Mouse (Mus musculus): ENCODE measurements around the gene H2-T24. TPM values are rescaled to one million over a fixed set of nuclear protein-coding genes. Genes with fewer than 3 reads are reported as not detected.
"Not testable (repeated sequence)": the region's sequence is repeated elsewhere in the genome, so short reads cannot be mapped to it uniquely, and the experiment has no call there.

H2-T24 gene
- polyA plus RNA-seq (2015; fragmentation: Nextera tagmentation; extraction: Ambion mirVana): 7.8 and 8.1 TPM in 2 replicates

GRCm38 (mm10) chr17:36020191-36021073 is at the start of gene H2-T24:
Gene H2-T24, minus strand, starts transcription at chr17:36020560.
- H3K4me1 ChIP-seq (replicated peaks): peaks cover 4% of the 10 kb centered on the region
- no peak within 1 kb of the TSS for H3K4me2 ChIP-seq (replicated peaks)
- no peak within 1 kb of the TSS for H3K27ac ChIP-seq
- 48% methylated on average over 15 of the region's 15 CpGs for WGBS
- H3K9ac ChIP-seq (replicated peaks): no peak within 1 kb of the TSS
- H3K9me3 ChIP-seq: no peaks in the 10 kb centered on the region
- no peak within 1 kb of the TSS for H3K4me3 ChIP-seq (replicated peaks)
- peaks cover 4% of the 10 kb centered on the region for H3K36me3 ChIP-seq
- ATAC-seq: no peak
- H3K27me3 ChIP-seq: no peaks in the 10 kb centered on the region

GRCm38 (mm10) chr17:36060829-36061228 is 40.5 kb upstream of the H2-T24 start:
- ATAC-seq: peak; percentile 27; the same call in 1 of the 2 replicates
- 30% methylated on average over 2 of the region's 2 CpGs for whole genome bisulfite sequencing
- Histone ChIP-seq H3K27me3 (no peaks in the 10 kb centered on the region), H3K4me3 (replicated peaks) (no peak overlapping the region), H3K9me3 (no peaks in the 10 kb centered on the region), H3K36me3 (no peaks in the 10 kb centered on the region), H3K4me1 (replicated peaks) (no peaks in the 10 kb centered on the region), H3K4me2 (replicated peaks) (no peak overlapping the region), H3K9ac (replicated peaks) (no peak overlapping the region), H3K27ac (no peak overlapping the region)

- H3K4me3 ChIP-seq (replicated peaks); H3K27me3 ChIP-seq; H3K27ac ChIP-seq; H3K9me3 ChIP-seq; H3K4me1 ChIP-seq (replicated peaks); H3K4me2 ChIP-seq (replicated peaks); H3K36me3 ChIP-seq; H3K9ac ChIP-seq (replicated peaks); ATAC-seq: not testable (repeated sequence)
- 67% methylated on average over 1 of the region's 1 CpGs for WGBS
Observed at GRCm38 (mm10) chr17:36058362-36058761, 38.0 kb upstream of the H2-T24 start, which contains the start of gene Gm11127. Gene Gm11127, minus strand, starts transcription at chr17:36058371.

GRCm38 (mm10) chr17:36057927-36058326 is 37.6 kb upstream of the H2-T24 start:
- H3K4me1 ChIP-seq (replicated peaks); H3K27ac ChIP-seq; ATAC-seq; H3K9ac ChIP-seq (replicated peaks); H3K4me3 ChIP-seq (replicated peaks); H3K27me3 ChIP-seq; H3K9me3 ChIP-seq; H3K4me2 ChIP-seq (replicated peaks); H3K36me3 ChIP-seq: not testable (repeated sequence)
- WGBS: 89% methylated on average over 25 of the region's 25 CpGs

GRCm38 (mm10) chr17:36043286-36043685 is 22.9 kb upstream of the H2-T24 start:
- peak overlapping the region; percentile 67 for H3K4me2 ChIP-seq (replicated peaks)
- no peaks in the 10 kb centered on the region for H3K9me3 ChIP-seq
- H3K9ac ChIP-seq (replicated peaks): no peak overlapping the region
- H3K27ac ChIP-seq: no peak overlapping the region
- 89% methylated on average over 3 of the region's 3 CpGs for whole genome bisulfite sequencing
- peak overlapping the region; percentile 35; the same call in 1 of the 2 replicates for H3K4me3 ChIP-seq (replicated peaks)
- H3K4me1 ChIP-seq (replicated peaks): peaks cover 11% of the 10 kb centered on the region; the same call in 1 of the 2 replicates
- ATAC-seq: no peak
- no peaks in the 10 kb centered on the region for H3K36me3 ChIP-seq
- peaks cover 14% of the 10 kb centered on the region; the same call in 1 of the 2 replicates for H3K27me3 ChIP-seq

- Histone ChIP-seq H3K9ac (replicated peaks) (peak within 1 kb of the TSS; percentile 53), H3K27me3 (peaks cover 14% of the 10 kb centered on the region; the same call in 1 of the 2 replicates), H3K4me3 (replicated peaks) (peak within 1 kb of the TSS; percentile 35), H3K4me2 (replicated peaks) (peak within 1 kb of the TSS; percentile 67), H3K4me1 (replicated peaks) (peaks cover 11% of the 10 kb centered on the region; the same call in 1 of the 2 replicates)
- not testable (repeated sequence) for H3K9me3 ChIP-seq, H3K27ac ChIP-seq, H3K36me3 ChIP-seq
- peak; percentile 93 for ATAC-seq
- under 1% methylated on average over 12 of the region's 12 CpGs for WGBS
Observed at GRCm38 (mm10) chr17:36042610-36043169, 22.3 kb upstream of the H2-T24 start, which contains the start of the genes H2-T22 and Gm6034. Gene H2-T22, minus strand, starts transcription at chr17:36042747. Gene Gm6034, plus strand, starts transcription at chr17:36042961.

GRCm38 (mm10) chr17:36042055-36042454 is 21.7 kb upstream of the H2-T24 start:
- ATAC-seq: peak; percentile 73
- H3K4me2 ChIP-seq (replicated peaks): peak overlapping the region; percentile 67
- H3K4me1 ChIP-seq (replicated peaks): peaks cover 11% of the 10 kb centered on the region; the same call in 1 of the 2 replicates
- H3K9ac ChIP-seq (replicated peaks): peak overlapping the region; percentile 53
- peaks cover 14% of the 10 kb centered on the region; the same call in 1 of the 2 replicates for H3K27me3 ChIP-seq
- H3K27ac ChIP-seq, H3K9me3 ChIP-seq, H3K36me3 ChIP-seq: not testable (repeated sequence)
- 1% methylated on average over 19 of the region's 19 CpGs for WGBS
- H3K4me3 ChIP-seq (replicated peaks): peak overlapping the region; percentile 35

GRCm38 (mm10) chr17:36040604-36041003 is 20.2 kb upstream of the H2-T24 start:
- not testable (repeated sequence) for H3K4me3 ChIP-seq (replicated peaks); H3K36me3 ChIP-seq; H3K9me3 ChIP-seq; H3K4me2 ChIP-seq (replicated peaks); ATAC-seq; H3K27ac ChIP-seq; H3K9ac ChIP-seq (replicated peaks)
- Histone ChIP-seq H3K4me1 (replicated peaks) (peaks cover 11% of the 10 kb centered on the region; the same call in 1 of the 2 replicates), H3K27me3 (peaks cover 14% of the 10 kb centered on the region; the same call in 1 of the 2 replicates)
- WGBS: 88% methylated on average over 2 of the region's 2 CpGs

GRCm38 (mm10) chr17:36036126-36036525 is 15.8 kb upstream of the H2-T24 start:
- H3K27me3 ChIP-seq; H3K27ac ChIP-seq; H3K36me3 ChIP-seq; H3K4me3 ChIP-seq (replicated peaks); ATAC-seq; H3K9me3 ChIP-seq; H3K4me2 ChIP-seq (replicated peaks); H3K9ac ChIP-seq (replicated peaks): not testable (repeated sequence)
- peaks cover 12% of the 10 kb centered on the region for H3K4me1 ChIP-seq (replicated peaks)
- 89% methylated on average over 13 of the region's 13 CpGs for WGBS

- not testable (repeated sequence) for H3K4me2 ChIP-seq (replicated peaks)
- 41% methylated on average over 3 of the region's 3 CpGs for WGBS
Observed at GRCm38 (mm10) chr17:36035010-36035638, 14.8 kb upstream of the H2-T24 start.

GRCm38 (mm10) chr17:36034524-36034923 is 14.2 kb upstream of the H2-T24 start:
- not testable (repeated sequence) for H3K27me3 ChIP-seq; H3K4me3 ChIP-seq (replicated peaks); H3K4me2 ChIP-seq (replicated peaks); H3K36me3 ChIP-seq; H3K9me3 ChIP-seq; ATAC-seq; H3K27ac ChIP-seq; H3K9ac ChIP-seq (replicated peaks)
- H3K4me1 ChIP-seq (replicated peaks): peaks cover 12% of the 10 kb centered on the region
- WGBS: 60% methylated on average over 3 of the region's 3 CpGs

More at GRCm38 (mm10) chr17:36035010-36035638, 14.8 kb upstream of the H2-T24 start:
- ATAC-seq; H3K27me3 ChIP-seq; H3K36me3 ChIP-seq; H3K9me3 ChIP-seq; H3K27ac ChIP-seq; H3K9ac ChIP-seq (replicated peaks); H3K4me3 ChIP-seq (replicated peaks): not testable (repeated sequence)
- peaks cover 12% of the 10 kb centered on the region for H3K4me1 ChIP-seq (replicated peaks)

All from midbrain, embryonic 13.5 days (tissue).